Mouse (Mus musculus): ENCODE results near the gene Specc1l. TPM values are rescaled to one million over a fixed set of nuclear protein-coding genes. Genes with fewer than 3 reads are reported as not detected.
A peak's percentile ranks its signal among the peaks of the same experiment; 100 is the strongest.
"Not testable (repeated sequence)": the region's sequence is repeated elsewhere in the genome, so short reads cannot be mapped to it uniquely, and the experiment has no call there.

Gene Specc1l
- polyA plus RNA-seq, 1 experiment from 2014 or later, result 34.6 TPM

GRCm38 (mm10) chr10:75333176-75333776 is 121.4 kb downstream of the Specc1l start:
- Histone ChIP-seq H3K36me3 (ENCODE audit: insufficient read depth) (no peaks in the 10 kb centered on the region), H3K27me3 (ENCODE audit: insufficient read depth, low read length) (no peaks in the 10 kb centered on the region), H3K27ac (ENCODE audit: low read depth) (no peak overlapping the region), H3K9ac (no peak overlapping the region), H3K4me3 (ENCODE audit: low read depth, low read length) (no peak overlapping the region), H3K4me1 (ENCODE audit: insufficient read depth) (peaks cover 8% of the 10 kb centered on the region; the same call in 1 of the 2 replicates), H3K4me2 (no peak overlapping the region), H3K9me3 (ENCODE audit: low read depth, low read length) (no peaks in the 10 kb centered on the region)
- WGBS, result 90% methylated on average over 23 of the region's 23 CpGs
- DNase-seq (no peak), ATAC-seq (ENCODE audit: insufficient read depth) (no peak)
- no peak for TF ChIP-seq CTCF (IDR thresholded peaks at IDR 0.05; ENCODE audit: low read depth)

GRCm38 (mm10) chr10:75334175-75334574 is 122.3 kb downstream of the Specc1l start:
- no peak overlapping the region for H3K27ac ChIP-seq (ENCODE audit: low read depth)
- WGBS, result 48% methylated on average over 7 of the region's 7 CpGs
- no peak overlapping the region for H3K9ac ChIP-seq
- no peaks in the 10 kb centered on the region for H3K27me3 ChIP-seq (ENCODE audit: insufficient read depth, low read length)
- H3K36me3 ChIP-seq (ENCODE audit: insufficient read depth), result no peaks in the 10 kb centered on the region
- peaks cover 8% of the 10 kb centered on the region; the same call in 1 of the 2 replicates for H3K4me1 ChIP-seq (ENCODE audit: insufficient read depth)
- no peak for DNase-seq
- no peaks in the 10 kb centered on the region for H3K9me3 ChIP-seq (ENCODE audit: low read depth, low read length)
- no peak for ATAC-seq (ENCODE audit: insufficient read depth)
- no peak overlapping the region for H3K4me3 ChIP-seq (ENCODE audit: low read depth, low read length)
- TF ChIP-seq CTCF (IDR thresholded peaks at IDR 0.05; ENCODE audit: low read depth), result no peak
- no peak overlapping the region for H3K4me2 ChIP-seq

GRCm38 (mm10) chr10:75335075-75335474 is 123.2 kb downstream of the Specc1l start:
- no peaks in the 10 kb centered on the region for H3K36me3 ChIP-seq (ENCODE audit: insufficient read depth)
- H3K9ac ChIP-seq, result no peak overlapping the region
- no peak overlapping the region for H3K4me3 ChIP-seq (ENCODE audit: low read depth, low read length)
- TF ChIP-seq CTCF (IDR thresholded peaks at IDR 0.05; ENCODE audit: low read depth), result no peak
- H3K9me3 ChIP-seq (ENCODE audit: low read depth, low read length), result no peaks in the 10 kb centered on the region
- no peak for ATAC-seq (ENCODE audit: insufficient read depth)
- no peaks in the 10 kb centered on the region for H3K27me3 ChIP-seq (ENCODE audit: insufficient read depth, low read length)
- H3K27ac ChIP-seq (ENCODE audit: low read depth), result no peak overlapping the region
- H3K4me1 ChIP-seq (ENCODE audit: insufficient read depth), result peaks cover 8% of the 10 kb centered on the region; the same call in 1 of the 2 replicates
- no peak overlapping the region for H3K4me2 ChIP-seq
- DNase-seq, result peak; percentile 37
- 72% methylated on average over 6 of the region's 6 CpGs for whole genome bisulfite sequencing

GRCm38 (mm10) chr10:75337231-75337630 is 125.4 kb downstream of the Specc1l start:
- H3K4me1 ChIP-seq (ENCODE audit: insufficient read depth), result peaks cover 8% of the 10 kb centered on the region; the same call in 1 of the 2 replicates
- whole genome bisulfite sequencing, result 79% methylated on average over 10 of the region's 10 CpGs
- H3K27ac ChIP-seq (ENCODE audit: low read depth), result no peak overlapping the region
- no peak for TF ChIP-seq CTCF (IDR thresholded peaks at IDR 0.05; ENCODE audit: low read depth)
- H3K4me3 ChIP-seq (ENCODE audit: low read depth, low read length), result no peak overlapping the region
- DNase-seq (no peak), ATAC-seq (ENCODE audit: insufficient read depth) (no peak)
- H3K4me2 ChIP-seq, result no peak overlapping the region
- H3K9me3 ChIP-seq (ENCODE audit: low read depth, low read length), result no peaks in the 10 kb centered on the region
- H3K27me3 ChIP-seq (ENCODE audit: insufficient read depth, low read length), result no peaks in the 10 kb centered on the region
- H3K9ac ChIP-seq, result no peak overlapping the region
- no peaks in the 10 kb centered on the region for H3K36me3 ChIP-seq (ENCODE audit: insufficient read depth)

GRCm38 (mm10) chr10:75338852-75339251 is 127.0 kb downstream of the Specc1l start:
- peaks cover 4% of the 10 kb centered on the region; the same call in 1 of the 2 replicates for H3K4me1 ChIP-seq (ENCODE audit: insufficient read depth)
- H3K27me3 ChIP-seq (ENCODE audit: insufficient read depth, low read length), result no peaks in the 10 kb centered on the region
- H3K36me3 ChIP-seq (ENCODE audit: insufficient read depth), result no peaks in the 10 kb centered on the region
- WGBS, result 81% methylated on average over 5 of the region's 5 CpGs
- no peak overlapping the region for H3K4me3 ChIP-seq (ENCODE audit: low read depth, low read length)
- no peaks in the 10 kb centered on the region for H3K9me3 ChIP-seq (ENCODE audit: low read depth, low read length)
- no peak for TF ChIP-seq CTCF (IDR thresholded peaks at IDR 0.05; ENCODE audit: low read depth)
- DNase-seq (no peak), ATAC-seq (ENCODE audit: insufficient read depth) (no peak)
- no peak overlapping the region for H3K9ac ChIP-seq
- no peak overlapping the region for H3K4me2 ChIP-seq
- H3K27ac ChIP-seq (ENCODE audit: low read depth), result no peak overlapping the region

- Histone ChIP-seq H3K9me3 (ENCODE audit: low read depth, low read length) (no peaks in the 10 kb centered on the region), H3K4me1 (ENCODE audit: insufficient read depth) (no peaks in the 10 kb centered on the region), H3K9ac (no peak overlapping the region), H3K36me3 (ENCODE audit: insufficient read depth) (no peaks in the 10 kb centered on the region), H3K27me3 (ENCODE audit: insufficient read depth, low read length) (no peaks in the 10 kb centered on the region), H3K27ac (ENCODE audit: low read depth) (no peak overlapping the region), H3K4me2 (no peak overlapping the region), H3K4me3 (ENCODE audit: low read depth, low read length) (no peak overlapping the region)
- ATAC-seq (ENCODE audit: insufficient read depth), result no peak; the same call in 1 of the 2 replicates
- 64% methylated on average over 7 of the region's 7 CpGs for WGBS
- no peak for TF ChIP-seq CTCF (IDR thresholded peaks at IDR 0.05; ENCODE audit: low read depth)
- peak; percentile 36 for DNase-seq
Measured at GRCm38 (mm10) chr10:75339377-75339776, 127.5 kb downstream of the Specc1l start.

- peak; percentile 56 for DNase-seq
- TF ChIP-seq CTCF (IDR thresholded peaks at IDR 0.05; ENCODE audit: low read depth), result no peak
- 32% methylated on average over 8 of the region's 8 CpGs for WGBS
Measured at GRCm38 (mm10) chr10:75341936-75342335, 130.1 kb downstream of the Specc1l start.

GRCm38 (mm10) chr10:75344563-75344962 is 132.7 kb downstream of the Specc1l start:
- not testable (repeated sequence) for H3K4me2 ChIP-seq; H3K9me3 ChIP-seq (ENCODE audit: low read depth, low read length); H3K27me3 ChIP-seq (ENCODE audit: insufficient read depth, low read length); H3K27ac ChIP-seq (ENCODE audit: low read depth); H3K9ac ChIP-seq; H3K4me1 ChIP-seq (ENCODE audit: insufficient read depth); H3K36me3 ChIP-seq (ENCODE audit: insufficient read depth); DNase-seq; H3K4me3 ChIP-seq (ENCODE audit: low read depth, low read length); ATAC-seq (ENCODE audit: insufficient read depth)
- 73% methylated on average over 1 of the region's 1 CpGs for WGBS

More at GRCm38 (mm10) chr10:75341936-75342335, 130.1 kb downstream of the Specc1l start:
- H3K4me2 ChIP-seq, result no peak overlapping the region
- H3K9me3 ChIP-seq (ENCODE audit: low read depth, low read length), result no peaks in the 10 kb centered on the region
- H3K27me3 ChIP-seq (ENCODE audit: insufficient read depth, low read length), result no peaks in the 10 kb centered on the region
- no peaks in the 10 kb centered on the region for H3K36me3 ChIP-seq (ENCODE audit: insufficient read depth)
- no peak overlapping the region for H3K9ac ChIP-seq
- H3K4me1 ChIP-seq (ENCODE audit: insufficient read depth), result no peaks in the 10 kb centered on the region
- H3K4me3 ChIP-seq (ENCODE audit: low read depth, low read length), result no peak overlapping the region
- no peak overlapping the region for H3K27ac ChIP-seq (ENCODE audit: low read depth)
- ATAC-seq (ENCODE audit: insufficient read depth), result no peak
